Mouse (Mus musculus) ES-Bruce4 (cell line): Measurements from ENCODE around the gene Mymk. TPM values are rescaled to one million over a fixed set of nuclear protein-coding genes. Genes with fewer than 3 reads are reported as not detected.

Experiments
- H3K27ac ChIP-seq: 2 replicates; pipeline ENCODE4 v1.5.1; 2012; ENCODE audit warnings: low read length, inconsistent platforms; ENCODE audit not compliant: insufficient read depth
- H3K27me3 ChIP-seq: 2 replicates; pipeline ENCODE4 v1.6.1; 2012; ENCODE audit warnings: mild to moderate bottlenecking, low read length, inconsistent platforms; ENCODE audit not compliant: control insufficient read depth, poor library complexity, insufficient read depth, severe bottlenecking
- H3K36me3 ChIP-seq: 2 replicates; pipeline ENCODE4 v1.6.1; 2012; ENCODE audit warnings: inconsistent platforms, mild to moderate bottlenecking, low read length, moderate library complexity; ENCODE audit not compliant: control insufficient read depth, poor library complexity, insufficient read depth, severe bottlenecking
- H3K4me1 ChIP-seq: one replicate; pipeline ENCODE4 v1.8.1; 2011; ENCODE audit warnings: low read length; ENCODE audit not compliant: control insufficient read depth, insufficient read depth
- H3K4me3 ChIP-seq: 2 replicates; pipeline ENCODE4 v1.5.1; 2011; ENCODE audit warnings: low read depth, mild to moderate bottlenecking, low read length
- H3K9ac ChIP-seq: 2 replicates; pipeline ENCODE4 v1.6.1; 2012; ENCODE audit warnings: low read depth, mild to moderate bottlenecking, inconsistent platforms; ENCODE audit not compliant: poor library complexity, severe bottlenecking
- H3K9me3 ChIP-seq: replicated peaks from 2 replicates; pipeline ENCODE4 v1.6.1; 2012; ENCODE audit warnings: mild to moderate bottlenecking, low read length, inconsistent platforms; ENCODE audit not compliant: control insufficient read depth, poor library complexity, insufficient read depth, severe bottlenecking
- CTCF ChIP-seq: IDR thresholded peaks from one replicate; pipeline ENCODE4 v1.8.1; 2011; ENCODE audit warnings: low read depth, low read length
- EP300 ChIP-seq: IDR thresholded peaks from 2 replicates; pipeline ENCODE4 v1.6.1; 2011; ENCODE audit warnings: low read depth, low read length; ENCODE audit not compliant: insufficient read depth
- POLR2A ChIP-seq: IDR thresholded peaks from one replicate; pipeline ENCODE4 v1.8.1; 2011; ENCODE audit warnings: low read length; ENCODE audit not compliant: insufficient read depth
- polyA plus RNA-seq: library from polyadenylated mRNA; stranded (reverse); fragments of >200 nt; gene quantifications from 2 replicates; pipeline ENCODE4 v1.2.4, GENCODE M21; 2011; ENCODE audit warnings: low read depth; ENCODE audit not compliant: missing spikeins, insufficient read depth, insufficient read length

The Mymk gene
- polyA plus RNA-seq, result not detected in 2 replicates

- Histone ChIP-seq H3K9ac (no peak within 1 kb of the TSS), H3K9me3 (no peaks in the 10 kb centered on the region), H3K4me1 (no peaks in the 10 kb centered on the region), H3K36me3 (no peaks in the 10 kb centered on the region), H3K27ac (no peak within 1 kb of the TSS), H3K27me3 (no peaks in the 10 kb centered on the region), H3K4me3 (no peak within 1 kb of the TSS)
- TF ChIP-seq EP300, result no peak
- TF ChIP-seq POLR2A, result no peak
- TF ChIP-seq CTCF, result no peak
Observed at GRCm38 (mm10) chr2:27071978-27072377, at the start of gene Mymk. Mymk (minus strand) TSS chr2:27072179.

GRCm38 (mm10) chr2:27120241-27120641 lies 48.3 kb upstream of the Mymk start:
- no peaks in the 10 kb centered on the region for H3K9me3 ChIP-seq
- no peaks in the 10 kb centered on the region for H3K27me3 ChIP-seq
- no peaks in the 10 kb centered on the region for H3K36me3 ChIP-seq
- no peak overlapping the region for H3K27ac ChIP-seq
- H3K9ac ChIP-seq, result no peak overlapping the region
- no peak overlapping the region for H3K4me3 ChIP-seq
- TF ChIP-seq POLR2A (no peak), CTCF (no peak)
- H3K4me1 ChIP-seq, result no peaks in the 10 kb centered on the region

GRCm38 (mm10) chr2:27119766-27120165 lies 47.8 kb upstream of the Mymk start:
- H3K36me3 ChIP-seq, result no peaks in the 10 kb centered on the region
- H3K4me1 ChIP-seq, result no peaks in the 10 kb centered on the region
- TF ChIP-seq POLR2A (no peak), EP300 (no peak), CTCF (no peak)
- H3K27me3 ChIP-seq, result no peaks in the 10 kb centered on the region
- H3K9ac ChIP-seq, result no peak overlapping the region
- no peaks in the 10 kb centered on the region for H3K9me3 ChIP-seq
- H3K4me3 ChIP-seq, result no peak overlapping the region
- no peak overlapping the region for H3K27ac ChIP-seq

GRCm38 (mm10) chr2:27118452-27118851 lies 46.5 kb upstream of the Mymk start:
- TF ChIP-seq POLR2A (no peak), CTCF (no peak), EP300 (no peak)
- H3K27ac ChIP-seq, result no peak overlapping the region
- H3K36me3 ChIP-seq, result no peaks in the 10 kb centered on the region
- no peaks in the 10 kb centered on the region for H3K4me1 ChIP-seq
- H3K4me3 ChIP-seq, result no peak overlapping the region
- no peak overlapping the region for H3K9ac ChIP-seq
- H3K9me3 ChIP-seq, result no peaks in the 10 kb centered on the region
- no peaks in the 10 kb centered on the region for H3K27me3 ChIP-seq

- TF ChIP-seq CTCF (no peak), POLR2A (no peak), EP300 (no peak)
- no peaks in the 10 kb centered on the region for H3K36me3 ChIP-seq
- no peaks in the 10 kb centered on the region for H3K27me3 ChIP-seq
- H3K9ac ChIP-seq, result no peak overlapping the region
- no peaks in the 10 kb centered on the region for H3K9me3 ChIP-seq
- H3K4me3 ChIP-seq, result no peak overlapping the region
- H3K4me1 ChIP-seq, result no peaks in the 10 kb centered on the region
- H3K27ac ChIP-seq, result no peak overlapping the region
Observed at GRCm38 (mm10) chr2:27114169-27114568, 42.2 kb upstream of the Mymk start.

GRCm38 (mm10) chr2:27112585-27112984 lies 40.6 kb upstream of the Mymk start:
- no peak overlapping the region for H3K27ac ChIP-seq

More at GRCm38 (mm10) chr2:27112585-27112984, 40.6 kb upstream of the Mymk start:
- no peak overlapping the region for H3K4me3 ChIP-seq
- TF ChIP-seq CTCF (no peak), EP300 (no peak), POLR2A (no peak)
- no peaks in the 10 kb centered on the region for H3K36me3 ChIP-seq
- no peaks in the 10 kb centered on the region for H3K4me1 ChIP-seq
- H3K9me3 ChIP-seq, result no peaks in the 10 kb centered on the region
- no peaks in the 10 kb centered on the region for H3K27me3 ChIP-seq
- H3K9ac ChIP-seq, result no peak overlapping the region
